Mouse (Mus musculus): ENCODE results near the gene Hs3st3b1. TPM values are rescaled to one million over a fixed set of nuclear protein-coding genes. Genes with fewer than 3 reads are reported as not detected.

Hs3st3b1 gene
- polyA plus RNA-seq, 1 experiment from 2014 or later = 33.2 TPM

DNA sequence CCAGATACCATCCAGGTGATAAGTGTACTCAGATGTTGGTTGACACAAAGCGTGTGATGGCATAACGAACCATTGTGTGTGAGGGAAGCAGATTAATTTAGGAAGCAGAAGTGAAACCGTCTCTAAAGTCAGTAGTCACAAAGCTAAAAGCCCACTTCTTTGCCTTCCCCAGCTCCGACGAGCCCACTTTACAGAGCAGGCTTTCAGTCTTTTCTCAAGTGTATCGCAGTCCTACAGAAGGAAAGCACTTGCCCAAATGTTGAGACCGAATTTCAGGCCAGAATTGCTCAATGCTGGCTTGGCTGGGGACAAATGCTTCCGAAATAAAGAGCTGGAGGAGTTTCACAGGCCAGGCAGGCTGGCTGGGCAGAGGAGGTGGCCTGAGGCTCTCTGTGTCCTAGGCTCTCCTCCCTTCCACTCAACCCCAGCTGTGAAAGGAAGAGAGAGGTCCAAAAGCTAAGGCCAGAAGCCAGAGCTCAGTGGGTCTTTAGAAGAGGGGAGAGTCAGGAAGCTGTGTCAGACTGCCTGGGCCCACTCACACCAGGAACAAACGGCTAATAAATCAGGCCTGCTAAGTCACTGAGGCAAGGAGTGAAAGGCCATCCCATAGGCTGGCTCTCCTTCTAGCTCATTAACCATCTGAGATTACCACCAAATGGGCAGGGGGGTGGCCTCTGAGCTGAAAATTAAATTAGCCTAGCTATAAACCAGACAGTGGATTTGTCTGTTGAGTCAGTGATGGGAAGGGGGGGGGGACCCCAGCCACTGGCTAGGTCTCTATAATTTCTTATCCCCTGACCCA lies 15.3 kb downstream of the Hs3st3b1 start:
- Histone ChIP-seq H3K36me3 (no peaks in the 10 kb centered on the region), H3K27me3 (peaks cover 64% of the 10 kb centered on the region), H3K9ac (0 out of 2 replicates have a peak overlapping the region, but pooled peaks have one; percentile 2), H3K9me3 (replicated peaks) (no peaks in the 10 kb centered on the region), H3K4me2 (no peak overlapping the region), H3K4me1 (peaks cover 56% of the 10 kb centered on the region), H3K27ac (0 out of 2 replicates have a peak overlapping the region, but pooled peaks have one; percentile 62), H3K4me3 (replicated peaks) (no peak overlapping the region)
- 49% methylated on average over 9 of the region's 9 CpGs for WGBS
- ATAC-seq (replicated peaks; ENCODE audit: low FRiP score) = peak; percentile 90

DNA sequence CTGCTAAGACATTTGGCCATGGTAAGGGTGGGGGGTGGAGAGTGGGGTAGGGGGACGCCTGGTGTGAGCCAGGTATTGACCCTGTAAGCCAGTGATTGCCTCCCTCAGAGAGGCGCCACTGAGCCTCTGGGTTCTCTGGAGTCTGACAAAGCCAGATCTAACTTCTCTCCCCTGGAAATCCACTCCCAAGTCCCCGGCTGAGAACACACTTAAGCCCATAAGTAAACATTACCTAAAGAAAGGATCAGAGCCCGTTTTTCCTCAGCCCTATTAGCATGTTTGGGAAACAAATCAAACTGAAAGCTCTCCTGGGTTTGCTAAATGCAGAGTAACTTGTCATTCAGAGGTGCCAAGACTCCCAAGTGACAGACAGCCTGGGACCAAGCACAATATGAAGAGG lies 17.3 kb downstream of the Hs3st3b1 start:
- H3K4me2 ChIP-seq = no peak overlapping the region
- H3K4me1 ChIP-seq = peaks cover 46% of the 10 kb centered on the region
- 44% methylated on average over 4 of the region's 4 CpGs for whole genome bisulfite sequencing
- no peaks in the 10 kb centered on the region for H3K9me3 ChIP-seq (replicated peaks)
- ATAC-seq (replicated peaks; ENCODE audit: low FRiP score) = no peak
- H3K36me3 ChIP-seq = no peaks in the 10 kb centered on the region
- H3K4me3 ChIP-seq (replicated peaks) = no peak overlapping the region
- H3K9ac ChIP-seq = no peak overlapping the region
- H3K27me3 ChIP-seq = peaks cover 54% of the 10 kb centered on the region
- H3K27ac ChIP-seq = no peak overlapping the region

- ATAC-seq (replicated peaks; ENCODE audit: low FRiP score) = no peak
- Histone ChIP-seq H3K36me3 (no peaks in the 10 kb centered on the region), H3K4me2 (no peak overlapping the region), H3K27me3 (peaks cover 31% of the 10 kb centered on the region), H3K27ac (no peak overlapping the region), H3K4me3 (replicated peaks) (no peak overlapping the region), H3K9me3 (replicated peaks) (no peaks in the 10 kb centered on the region), H3K9ac (no peak overlapping the region), H3K4me1 (peaks cover 24% of the 10 kb centered on the region)
- WGBS = 50% methylated on average over 9 of the region's 9 CpGs
Observed at GRCm38 (mm10) chr11:63898509-63899168, 23.5 kb downstream of the Hs3st3b1 start.

DNA sequence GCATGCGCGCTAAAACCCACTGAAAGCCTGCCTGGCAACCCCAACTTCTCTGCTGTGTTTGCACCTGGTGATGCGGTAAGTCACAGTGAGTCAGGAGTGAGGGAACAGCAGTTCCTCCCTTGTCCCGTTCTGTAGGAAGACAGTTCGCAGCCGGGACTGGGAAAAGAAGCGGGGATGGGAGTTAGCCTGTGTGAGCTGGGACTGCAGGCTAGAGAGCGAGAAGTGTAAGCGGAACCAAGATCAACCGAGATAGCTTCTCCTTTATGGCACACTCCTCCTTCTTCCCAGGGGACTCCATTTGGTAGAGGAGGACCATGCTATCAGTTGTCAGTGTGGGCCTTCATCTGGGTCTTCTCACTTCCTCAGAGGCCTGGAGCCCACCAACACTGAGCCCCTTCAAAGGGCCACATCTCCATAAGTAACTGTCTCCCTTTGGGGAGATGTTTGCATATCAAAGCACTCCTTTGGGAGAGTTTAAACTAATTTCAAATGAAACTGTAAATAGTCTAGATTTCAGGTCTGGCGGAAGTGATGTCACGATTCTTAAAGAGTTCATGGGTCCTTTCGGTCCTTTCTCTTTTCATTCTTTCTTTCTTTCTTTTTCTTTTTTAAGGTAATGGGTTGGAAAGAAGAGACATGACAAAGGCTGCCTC lies 24.1 kb downstream of the Hs3st3b1 start:
- H3K4me3 ChIP-seq (replicated peaks) = no peak overlapping the region
- no peak overlapping the region for H3K27ac ChIP-seq
- no peaks in the 10 kb centered on the region for H3K36me3 ChIP-seq
- H3K4me1 ChIP-seq = peaks cover 22% of the 10 kb centered on the region
- peaks cover 27% of the 10 kb centered on the region for H3K27me3 ChIP-seq
- no peak for ATAC-seq (replicated peaks; ENCODE audit: low FRiP score)
- H3K9ac ChIP-seq = no peak overlapping the region
- H3K4me2 ChIP-seq = no peak overlapping the region
- 68% methylated on average over 13 of the region's 13 CpGs for WGBS
- H3K9me3 ChIP-seq (replicated peaks) = no peaks in the 10 kb centered on the region

- peaks cover 20% of the 10 kb centered on the region for H3K4me1 ChIP-seq
- H3K27me3 ChIP-seq = peaks cover 22% of the 10 kb centered on the region
- no peak overlapping the region for H3K27ac ChIP-seq
- 80% methylated on average over 2 of the region's 2 CpGs for WGBS
- no peak overlapping the region for H3K4me3 ChIP-seq (replicated peaks)
- no peaks in the 10 kb centered on the region for H3K9me3 ChIP-seq (replicated peaks)
- H3K4me2 ChIP-seq = no peak overlapping the region
- H3K36me3 ChIP-seq = no peaks in the 10 kb centered on the region
- no peak for ATAC-seq (replicated peaks; ENCODE audit: low FRiP score)
- no peak overlapping the region for H3K9ac ChIP-seq
Observed at GRCm38 (mm10) chr11:63897011-63897410, 25.1 kb downstream of the Hs3st3b1 start.

DNA sequence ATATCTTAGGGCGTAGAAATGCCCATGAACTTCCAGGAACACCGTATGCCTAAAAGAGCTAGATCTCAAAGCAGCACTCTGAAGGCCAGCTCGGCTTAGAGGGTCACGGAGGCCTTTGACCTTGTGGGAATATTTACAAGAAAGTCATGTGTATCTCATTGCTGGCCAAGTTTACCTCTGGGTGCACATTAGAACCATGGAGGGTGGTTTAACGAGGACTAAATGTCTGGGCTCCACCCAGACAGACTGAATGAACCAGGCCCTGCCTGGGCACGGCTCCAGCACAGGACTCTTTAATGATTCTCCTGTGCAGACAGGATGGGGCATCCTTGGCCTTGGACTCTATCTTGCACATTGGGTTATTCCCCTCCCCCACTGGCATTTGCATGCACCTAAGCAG lies 27.9 kb downstream of the Hs3st3b1 start:
- Histone ChIP-seq H3K9me3 (replicated peaks) (no peaks in the 10 kb centered on the region), H3K4me3 (replicated peaks) (no peak overlapping the region), H3K4me2 (no peak overlapping the region), H3K4me1 (peaks cover 11% of the 10 kb centered on the region), H3K27me3 (peaks cover 10% of the 10 kb centered on the region), H3K36me3 (no peaks in the 10 kb centered on the region), H3K27ac (no peak overlapping the region), H3K9ac (no peak overlapping the region)
- WGBS = 66% methylated on average over 6 of the region's 6 CpGs
- no peak; the same call in 1 of the 2 replicates for ATAC-seq (replicated peaks; ENCODE audit: low FRiP score)

DNA sequence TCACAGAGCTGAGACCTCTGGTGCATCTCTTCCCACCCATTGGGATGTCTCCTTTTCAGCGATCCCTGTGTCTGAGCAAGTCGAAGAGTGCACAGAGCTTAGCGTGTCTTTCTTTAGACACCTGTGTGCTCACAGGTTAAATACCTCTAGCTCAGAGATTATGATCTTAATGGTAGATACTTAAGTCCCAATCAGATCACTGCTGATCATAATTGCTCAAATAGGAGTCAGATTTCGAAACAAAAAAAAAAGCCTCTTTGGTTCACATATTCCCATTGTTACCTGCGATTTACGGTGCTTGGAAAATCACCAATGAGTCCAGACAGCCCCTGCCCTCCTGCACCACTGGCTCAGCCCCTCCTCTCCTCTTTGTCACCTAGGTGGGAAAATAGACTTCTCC lies 28.5 kb downstream of the Hs3st3b1 start:
- ATAC-seq (replicated peaks; ENCODE audit: low FRiP score) = no peak
- H3K9ac ChIP-seq = no peak overlapping the region
- 79% methylated on average over 6 of the region's 6 CpGs for WGBS
- peaks cover 11% of the 10 kb centered on the region for H3K4me1 ChIP-seq
- peaks cover 2% of the 10 kb centered on the region; the same call in 1 of the 2 replicates for H3K36me3 ChIP-seq
- no peaks in the 10 kb centered on the region for H3K9me3 ChIP-seq (replicated peaks)
- no peak overlapping the region for H3K4me3 ChIP-seq (replicated peaks)
- H3K27ac ChIP-seq = no peak overlapping the region
- no peak overlapping the region for H3K4me2 ChIP-seq
- peaks cover 15% of the 10 kb centered on the region for H3K27me3 ChIP-seq

GRCm38 (mm10) chr11:63891479-63892020 lies 30.5 kb downstream of the Hs3st3b1 start:
- Histone ChIP-seq H3K4me3 (replicated peaks) (no peak overlapping the region), H3K9me3 (replicated peaks) (no peaks in the 10 kb centered on the region), H3K36me3 (peaks cover 8% of the 10 kb centered on the region; the same call in 1 of the 2 replicates), H3K4me1 (peaks cover 8% of the 10 kb centered on the region), H3K27ac (no peak overlapping the region), H3K4me2 (no peak overlapping the region), H3K9ac (no peak overlapping the region), H3K27me3 (peaks cover 16% of the 10 kb centered on the region; the same call in 1 of the 2 replicates)
- 62% methylated on average over 7 of the region's 7 CpGs for whole genome bisulfite sequencing
- ATAC-seq (replicated peaks; ENCODE audit: low FRiP score) = no peak

DNA sequence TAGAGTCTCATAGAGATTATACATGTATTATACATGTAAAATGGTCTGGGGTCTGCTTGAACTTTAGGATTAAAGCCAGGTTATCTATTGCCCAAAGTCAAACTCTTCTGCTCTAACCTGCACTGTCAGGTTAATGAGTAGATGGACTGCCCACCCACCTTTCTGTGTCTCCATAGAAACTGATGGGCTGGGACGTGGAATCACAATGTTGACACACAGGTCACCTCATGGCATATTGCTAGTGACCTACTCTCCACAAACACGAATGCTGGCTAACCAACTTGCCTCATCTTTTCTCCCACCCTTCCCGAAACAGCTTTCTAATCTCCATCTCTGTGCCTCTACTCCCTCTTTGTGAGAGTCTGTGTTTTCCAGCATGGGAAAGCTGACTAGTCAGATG lies 38.7 kb downstream of the Hs3st3b1 start:
- ATAC-seq (replicated peaks; ENCODE audit: low FRiP score) = no peak; the same call in 1 of the 2 replicates
- 75% methylated on average over 3 of the region's 3 CpGs for WGBS
- no peak overlapping the region for H3K4me2 ChIP-seq

GRCm38 (mm10) chr11:63880296-63880695 lies 41.8 kb downstream of the Hs3st3b1 start:
- H3K4me2 ChIP-seq = no peak overlapping the region
- H3K4me1 ChIP-seq = peaks cover 22% of the 10 kb centered on the region
- H3K27ac ChIP-seq = no peak overlapping the region
- no peaks in the 10 kb centered on the region for H3K36me3 ChIP-seq
- H3K9me3 ChIP-seq (replicated peaks) = no peaks in the 10 kb centered on the region
- no peak for ATAC-seq (replicated peaks; ENCODE audit: low FRiP score)
- 68% methylated on average over 2 of the region's 2 CpGs for WGBS
- no peak overlapping the region for H3K4me3 ChIP-seq (replicated peaks)
- H3K9ac ChIP-seq = no peak overlapping the region
- peaks cover 14% of the 10 kb centered on the region; the same call in 1 of the 2 replicates for H3K27me3 ChIP-seq

More for the DNA sequence above, 38.7 kb downstream of the Hs3st3b1 start:
- Histone ChIP-seq H3K4me1 (peaks cover 22% of the 10 kb centered on the region), H3K9ac (no peak overlapping the region), H3K9me3 (replicated peaks) (no peaks in the 10 kb centered on the region), H3K4me3 (replicated peaks) (no peak overlapping the region), H3K27me3 (peaks cover 20% of the 10 kb centered on the region), H3K36me3 (peaks cover 5% of the 10 kb centered on the region; the same call in 1 of the 2 replicates), H3K27ac (no peak overlapping the region)

GRCm38 (mm10) chr11:63879261-63879660 lies 42.8 kb downstream of the Hs3st3b1 start:
- WGBS = 10% methylated on average over 10 of the region's 10 CpGs
- H3K27ac ChIP-seq = no peak overlapping the region
- no peaks in the 10 kb centered on the region for H3K9me3 ChIP-seq (replicated peaks)
- H3K4me2 ChIP-seq = no peak overlapping the region
- peaks cover 14% of the 10 kb centered on the region; the same call in 1 of the 2 replicates for H3K27me3 ChIP-seq
- H3K4me1 ChIP-seq = peaks cover 22% of the 10 kb centered on the region
- no peak overlapping the region for H3K4me3 ChIP-seq (replicated peaks)
- H3K9ac ChIP-seq = no peak overlapping the region
- no peaks in the 10 kb centered on the region for H3K36me3 ChIP-seq
- ATAC-seq (replicated peaks; ENCODE audit: low FRiP score) = no peak
